Mouse (Mus musculus) embryonic fibroblast, embryonic 13.5 days (primary cell): ENCODE measurements around the gene Aldoc. TPM values are rescaled to one million over a fixed set of nuclear protein-coding genes. Genes with fewer than 3 reads are reported as not detected.

Experiments
- H3K27ac ChIP-seq: 2 replicates; pipeline ENCODE4 v1.5.1; 2012; ENCODE audit warnings: low read length, control low read depth, inconsistent platforms; ENCODE audit not compliant: insufficient read depth
- H3K4me1 ChIP-seq: 2 replicates; pipeline ENCODE4 v1.6.1; 2011; ENCODE audit warnings: low read length; ENCODE audit not compliant: control insufficient read depth, insufficient read depth
- H3K4me3 ChIP-seq: 2 replicates; pipeline ENCODE4 v1.5.1; 2011; ENCODE audit warnings: mild to moderate bottlenecking, control low read depth, low read length; ENCODE audit not compliant: insufficient read depth
- CTCF ChIP-seq: IDR thresholded peaks from 2 replicates; pipeline ENCODE4 v1.5.1; 2011; ENCODE audit warnings: mild to moderate bottlenecking, control low read depth, low read length, moderate library complexity, borderline replicate concordance; ENCODE audit not compliant: insufficient read depth
- POLR2A ChIP-seq: IDR thresholded peaks from 2 replicates; pipeline ENCODE4 v1.6.1; 2011; ENCODE audit warnings: low read depth, mild to moderate bottlenecking, control low read depth, low read length, moderate library complexity
- polyA plus RNA-seq: library from polyadenylated mRNA; stranded (reverse); fragments of >200 nt; gene quantifications from 2 replicates; pipeline ENCODE4 v1.2.4, GENCODE M21; 2011; ENCODE audit warnings: low read depth; ENCODE audit not compliant: missing spikeins, insufficient read length

Aldoc gene
- polyA plus RNA-seq, 1 experiment = 5.3 TPM

DNA sequence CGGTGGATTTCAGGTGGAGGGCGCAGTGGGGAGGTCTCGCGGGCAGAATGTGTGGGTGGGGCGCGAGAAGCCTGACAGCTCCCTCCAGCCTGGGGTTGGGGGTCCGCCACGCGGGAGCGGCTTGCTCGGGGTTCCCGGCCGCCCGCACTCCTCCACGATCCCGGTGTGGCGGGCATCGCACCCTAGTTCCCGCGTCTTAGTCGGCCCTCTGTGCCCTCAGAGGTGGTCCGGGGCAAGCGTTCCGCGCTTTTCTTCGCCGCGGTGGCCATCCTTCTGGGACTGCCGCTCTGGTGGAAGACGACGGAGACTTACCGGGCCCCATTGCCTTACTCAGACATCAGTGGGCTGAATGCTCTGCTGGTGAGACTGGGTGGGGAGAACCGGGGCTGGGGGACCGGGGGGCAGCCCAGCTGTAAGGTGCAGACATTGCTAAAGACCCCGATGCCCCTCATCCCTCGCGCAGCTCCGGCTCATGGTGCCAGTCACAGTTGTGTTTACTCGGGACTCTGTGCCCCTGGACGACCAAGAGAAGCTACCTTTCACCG, 5.8 kb downstream of the Aldoc start:
- no peak overlapping the region for H3K27ac ChIP-seq
- H3K4me3 ChIP-seq = peak overlapping the region; percentile 64
- no peak for TF ChIP-seq POLR2A
- no peak for TF ChIP-seq CTCF
- H3K4me1 ChIP-seq = no peaks in the 10 kb centered on the region

- H3K4me3 ChIP-seq = no peak overlapping the region
- TF ChIP-seq CTCF (no peak), POLR2A (no peak)
- H3K27ac ChIP-seq = no peak overlapping the region
- H3K4me1 ChIP-seq = no peaks in the 10 kb centered on the region
These were observed 9.9 kb downstream of the Aldoc start for GRCm38 (mm10) chr11:78332676-78333075.

DNA sequence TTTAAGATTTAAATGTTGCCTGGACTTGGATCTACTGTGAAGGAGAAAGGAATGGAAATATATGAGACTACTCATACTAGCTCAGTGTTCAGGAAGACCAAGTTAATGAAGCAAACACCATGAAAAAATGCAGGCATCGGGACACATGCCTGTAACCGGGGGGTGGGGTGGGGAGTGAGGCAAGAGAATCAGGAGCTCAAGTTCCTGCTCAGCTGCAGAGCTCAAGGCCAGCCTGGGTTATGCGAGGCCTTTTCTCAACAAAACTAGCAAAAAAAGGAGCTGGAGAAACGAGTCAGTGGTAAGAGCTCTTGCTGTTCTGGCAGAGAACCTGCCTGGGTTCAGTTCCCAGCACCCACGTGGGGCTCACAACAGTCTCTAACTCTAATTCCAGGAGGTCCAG, 11.2 kb downstream of the Aldoc start:
- Histone ChIP-seq H3K27ac (no peak overlapping the region), H3K4me1 (no peaks in the 10 kb centered on the region), H3K4me3 (no peak overlapping the region)
- TF ChIP-seq CTCF = no peak
- TF ChIP-seq POLR2A = no peak

GRCm38 (mm10) chr11:78337040-78337439, 14.3 kb downstream of the Aldoc start:
- TF ChIP-seq POLR2A (no peak), CTCF (no peak)
- no peak overlapping the region for H3K27ac ChIP-seq
- H3K4me3 ChIP-seq = no peak overlapping the region
- no peaks in the 10 kb centered on the region for H3K4me1 ChIP-seq

GRCm38 (mm10) chr11:78341702-78342101, 18.9 kb downstream of the Aldoc start:
- no peak overlapping the region for H3K4me3 ChIP-seq
- TF ChIP-seq POLR2A = no peak
- TF ChIP-seq CTCF = no peak
- no peak overlapping the region for H3K27ac ChIP-seq
- no peaks in the 10 kb centered on the region for H3K4me1 ChIP-seq

DNA sequence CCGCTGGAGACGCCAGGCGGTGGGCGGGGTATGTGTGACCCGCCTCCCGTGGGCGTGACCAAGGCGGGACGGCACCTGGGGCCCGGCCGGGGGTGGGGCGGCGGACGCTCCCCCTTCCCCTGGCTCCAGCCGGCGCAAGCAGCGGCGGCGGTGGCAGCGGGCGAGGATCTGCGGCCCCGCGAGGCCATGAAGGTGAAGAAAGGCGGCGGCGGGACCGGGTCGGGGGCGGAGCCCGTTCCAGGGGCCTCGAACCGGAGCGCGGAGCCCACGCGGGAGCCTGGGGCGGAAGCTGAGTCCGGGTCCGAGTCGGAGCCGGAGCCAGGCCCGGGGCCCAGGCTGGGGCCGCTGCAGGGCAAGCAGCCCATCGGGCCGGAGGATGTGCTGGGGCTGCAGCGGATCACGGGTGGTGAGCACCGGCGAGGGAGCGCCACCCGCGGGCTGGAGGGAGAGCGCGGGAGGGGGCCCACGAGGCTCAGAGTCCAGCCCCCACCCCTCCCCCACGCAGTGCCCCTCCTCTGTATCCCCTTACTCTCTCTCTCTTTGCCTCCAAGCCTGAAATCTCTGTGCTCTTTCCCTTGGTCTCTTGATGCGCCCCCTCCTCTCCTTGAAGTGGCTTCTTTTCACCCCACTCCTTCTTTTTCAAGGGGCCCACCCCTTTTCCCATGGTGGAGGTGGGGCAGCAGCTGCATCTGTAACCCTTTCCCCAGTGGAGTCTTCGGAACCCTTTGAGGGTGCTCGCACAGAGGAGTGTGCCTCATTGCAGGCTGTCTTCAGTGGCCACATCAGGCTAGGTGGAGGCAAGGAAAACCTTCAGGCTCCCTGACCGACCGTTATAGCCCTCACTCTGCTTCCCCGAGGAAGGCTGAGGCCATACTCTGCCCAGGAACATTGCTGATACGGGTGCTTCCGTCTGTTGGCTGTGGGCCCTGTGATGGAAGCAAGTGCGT, 20.9 kb downstream of the Aldoc start, which contains the start of gene Unc119:
Gene Unc119, plus strand, starts transcription at position 102 of the 947 bp plus-strand sequence.
- Histone ChIP-seq H3K4me1 (no peaks in the 10 kb centered on the region), H3K27ac (no peak within 1 kb of the TSS), H3K4me3 (peak within 1 kb of the TSS; percentile 46)
- peak; percentile 75 for TF ChIP-seq POLR2A
- no peak for TF ChIP-seq CTCF

GRCm38 (mm10) chr11:78344328-78344889, 21.6 kb downstream of the Aldoc start:
- Histone ChIP-seq H3K4me3 (peak overlapping the region; percentile 46), H3K27ac (no peak overlapping the region), H3K4me1 (no peaks in the 10 kb centered on the region)
- TF ChIP-seq CTCF (no peak), POLR2A (no peak)

DNA sequence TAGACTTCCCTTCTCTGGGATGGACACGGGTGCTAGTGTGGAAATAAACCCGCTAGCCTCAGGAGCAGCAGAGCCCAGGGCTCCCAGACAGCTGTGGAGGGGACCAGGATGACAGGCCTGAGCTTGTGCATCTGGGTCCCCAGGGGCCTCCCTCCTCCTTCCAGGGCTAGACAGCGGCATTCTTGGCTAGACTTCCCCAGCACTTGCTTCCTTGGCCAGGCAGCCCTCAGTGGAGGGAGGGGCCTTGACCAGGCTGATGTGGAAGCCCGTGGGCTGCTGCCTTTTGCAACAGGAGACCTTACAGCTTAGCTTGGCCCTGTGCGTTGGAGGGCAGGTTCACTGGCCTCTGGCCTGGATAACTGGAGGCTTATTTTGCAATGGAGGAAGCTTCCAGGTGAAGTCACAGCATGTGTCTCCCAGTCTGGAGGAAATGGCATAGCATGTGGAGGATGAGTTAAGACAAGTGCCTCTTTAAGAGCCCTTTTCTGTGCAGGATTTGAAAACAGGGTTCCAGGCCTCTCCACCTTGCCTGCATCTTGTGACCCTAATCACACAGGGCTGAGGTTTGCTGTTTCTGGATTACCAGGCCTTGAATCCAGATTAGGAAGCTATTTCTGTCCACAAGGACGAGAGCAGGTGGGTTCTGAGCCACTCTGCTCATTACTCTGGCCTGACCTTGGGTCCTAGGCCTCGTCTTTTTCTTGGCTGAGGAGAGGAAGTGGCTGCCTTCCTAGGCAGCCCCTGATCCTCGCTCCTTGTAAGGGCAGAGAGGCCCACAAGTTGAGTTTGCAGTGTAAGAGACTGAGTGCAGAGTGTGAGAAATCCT, 22.3 kb downstream of the Aldoc start:
- Histone ChIP-seq H3K4me3 (no peak overlapping the region), H3K4me1 (no peaks in the 10 kb centered on the region), H3K27ac (no peak overlapping the region)
- TF ChIP-seq CTCF (no peak), POLR2A (no peak)

- Histone ChIP-seq H3K4me3 (no peak overlapping the region), H3K27ac (no peak overlapping the region), H3K4me1 (no peaks in the 10 kb centered on the region)
- TF ChIP-seq POLR2A (no peak), CTCF (no peak)
These were observed 23.0 kb downstream of the Aldoc start for GRCm38 (mm10) chr11:78345801-78346200.
